Mouse (Mus musculus) bone marrow macrophage, adult 2 months (primary cell): ENCODE data around the gene Cxcl17.

Experiments
- CTCF ChIP-seq: IDR thresholded peaks from 2 replicates; pipeline ENCODE4 v1.5.1; 2012; ENCODE audit warnings: low read depth, mild to moderate bottlenecking, low read length, moderate library complexity
- POLR2A ChIP-seq: IDR thresholded peaks from 2 replicates; pipeline ENCODE4 v1.6.1; 2012; ENCODE audit warnings: mild to moderate bottlenecking, low read depth, low read length, borderline replicate concordance

DNA sequence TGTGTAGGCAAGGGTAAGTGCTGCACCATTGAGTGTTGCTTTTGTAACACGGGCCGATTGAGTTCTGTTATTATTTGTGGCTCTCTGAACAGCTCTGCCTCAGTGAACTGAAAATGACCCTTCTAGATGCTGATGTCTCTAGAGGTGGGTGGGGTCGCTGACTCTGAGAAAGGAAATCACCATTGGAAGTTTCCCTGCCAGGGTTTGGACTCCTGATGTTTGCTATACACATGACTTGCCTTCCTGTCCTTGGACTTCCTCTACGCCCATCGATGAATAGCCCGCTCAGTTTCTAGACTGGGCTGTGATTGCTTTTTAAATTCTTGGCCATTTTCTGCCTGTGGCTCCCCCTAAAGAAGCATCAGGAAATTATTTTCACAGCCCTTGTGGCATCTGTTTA lies 23.5 kb upstream of the Cxcl17 start:
- TF ChIP-seq POLR2A (no peak), CTCF (no peak)
